Mouse (Mus musculus): ENCODE data around the gene Gcfc2. TPM values are rescaled to one million over a fixed set of nuclear protein-coding genes. Genes with fewer than 3 reads are reported as not detected.

Gcfc2 gene
- polyA plus RNA-seq, 1 experiment = 2.4 TPM

GRCm38 (mm10) chr6:81966068-81966544, 42.6 kb downstream of the Gcfc2 start:
- WGBS = 42% methylated on average over 2 of the region's 2 CpGs
- Histone ChIP-seq H3K4me3 (replicated peaks; ENCODE audit: extremely low read depth, low read depth, low read length) (peak overlapping the region; percentile 90), H3K4me1 (ENCODE audit: control insufficient read depth, insufficient read depth, low read length) (peaks cover 4% of the 10 kb centered on the region)
- DNase-seq = no peak
- TF ChIP-seq POLR2A (IDR thresholded peaks at IDR 0.05; ENCODE audit: borderline replicate concordance, extremely low read depth, low read depth, low read length) (no peak), CTCF (IDR thresholded peaks at IDR 0.05; ENCODE audit: insufficient read depth, low read length) (no peak)

- DNase-seq = no peak
- Histone ChIP-seq H3K4me1 (ENCODE audit: control insufficient read depth, insufficient read depth, low read length) (no peaks in the 10 kb centered on the region), H3K4me3 (replicated peaks; ENCODE audit: extremely low read depth, low read depth, low read length) (no peak overlapping the region)
- WGBS = 85% methylated on average over 7 of the region's 7 CpGs
- no peak for TF ChIP-seq POLR2A (IDR thresholded peaks at IDR 0.05; ENCODE audit: borderline replicate concordance, extremely low read depth, low read depth, low read length)
- TF ChIP-seq CTCF (IDR thresholded peaks at IDR 0.05; ENCODE audit: insufficient read depth, low read length) = no peak
These were observed 47.7 kb downstream of the Gcfc2 start for GRCm38 (mm10) chr6:81971196-81971595.

GRCm38 (mm10) chr6:81972595-81972994, 49.1 kb downstream of the Gcfc2 start:
- DNase-seq = no peak

GRCm38 (mm10) chr6:81975971-81976621, 52.6 kb downstream of the Gcfc2 start:
- DNase-seq = peak; percentile 72
- no peak overlapping the region for H3K4me3 ChIP-seq (replicated peaks; ENCODE audit: extremely low read depth, low read depth, low read length)
- TF ChIP-seq POLR2A (IDR thresholded peaks at IDR 0.05; ENCODE audit: borderline replicate concordance, extremely low read depth, low read depth, low read length) = no peak
- TF ChIP-seq CTCF (IDR thresholded peaks at IDR 0.05; ENCODE audit: insufficient read depth, low read length) = peak; percentile 87
- 32% methylated on average over 7 of the region's 7 CpGs for WGBS
- H3K4me1 ChIP-seq (ENCODE audit: control insufficient read depth, insufficient read depth, low read length) = no peaks in the 10 kb centered on the region

More at GRCm38 (mm10) chr6:81972595-81972994, 49.1 kb downstream of the Gcfc2 start:
- Histone ChIP-seq H3K4me3 (replicated peaks; ENCODE audit: extremely low read depth, low read depth, low read length) (no peak overlapping the region), H3K4me1 (ENCODE audit: control insufficient read depth, insufficient read depth, low read length) (no peaks in the 10 kb centered on the region)
- no peak for TF ChIP-seq CTCF (IDR thresholded peaks at IDR 0.05; ENCODE audit: insufficient read depth, low read length)
- no peak for TF ChIP-seq POLR2A (IDR thresholded peaks at IDR 0.05; ENCODE audit: borderline replicate concordance, extremely low read depth, low read depth, low read length)
- 81% methylated on average over 8 of the region's 8 CpGs for WGBS

GRCm38 (mm10) chr6:81979286-81979685, 55.8 kb downstream of the Gcfc2 start:
- no peak for DNase-seq
- WGBS = 88% methylated on average over 4 of the region's 4 CpGs
- no peaks in the 10 kb centered on the region for H3K4me1 ChIP-seq (ENCODE audit: control insufficient read depth, insufficient read depth, low read length)
- no peak overlapping the region for H3K4me3 ChIP-seq (replicated peaks; ENCODE audit: extremely low read depth, low read depth, low read length)
- TF ChIP-seq POLR2A (IDR thresholded peaks at IDR 0.05; ENCODE audit: borderline replicate concordance, extremely low read depth, low read depth, low read length) (no peak), CTCF (IDR thresholded peaks at IDR 0.05; ENCODE audit: insufficient read depth, low read length) (no peak)

GRCm38 (mm10) chr6:81986171-81986570, 62.7 kb downstream of the Gcfc2 start:
- H3K4me1 ChIP-seq (ENCODE audit: control insufficient read depth, insufficient read depth, low read length) = peaks cover 6% of the 10 kb centered on the region; the same call in 1 of the 2 replicates
- TF ChIP-seq POLR2A (IDR thresholded peaks at IDR 0.05; ENCODE audit: borderline replicate concordance, extremely low read depth, low read depth, low read length) (no peak), CTCF (IDR thresholded peaks at IDR 0.05; ENCODE audit: insufficient read depth, low read length) (no peak)
- no peak overlapping the region for H3K4me3 ChIP-seq (replicated peaks; ENCODE audit: extremely low read depth, low read depth, low read length)
- no peak for DNase-seq
- 85% methylated on average over 8 of the region's 8 CpGs for WGBS

- no peak for DNase-seq
- TF ChIP-seq POLR2A (IDR thresholded peaks at IDR 0.05; ENCODE audit: borderline replicate concordance, extremely low read depth, low read depth, low read length) = no peak
- no peak for TF ChIP-seq CTCF (IDR thresholded peaks at IDR 0.05; ENCODE audit: insufficient read depth, low read length)
- WGBS = 22% methylated on average over 5 of the region's 5 CpGs
These were observed 63.1 kb downstream of the Gcfc2 start for GRCm38 (mm10) chr6:81986599-81986998.

GRCm38 (mm10) chr6:81987010-81987409, 63.5 kb downstream of the Gcfc2 start:
- 5% methylated on average over 9 of the region's 9 CpGs for whole genome bisulfite sequencing
- TF ChIP-seq CTCF (IDR thresholded peaks at IDR 0.05; ENCODE audit: insufficient read depth, low read length) (peak; percentile 76), POLR2A (IDR thresholded peaks at IDR 0.05; ENCODE audit: borderline replicate concordance, extremely low read depth, low read depth, low read length) (no peak)
- DNase-seq = peak; percentile 81

More at GRCm38 (mm10) chr6:81986599-81986998, 63.1 kb downstream of the Gcfc2 start:
- no peak overlapping the region for H3K4me3 ChIP-seq (replicated peaks; ENCODE audit: extremely low read depth, low read depth, low read length)
- H3K4me1 ChIP-seq (ENCODE audit: control insufficient read depth, insufficient read depth, low read length) = peaks cover 6% of the 10 kb centered on the region; the same call in 1 of the 2 replicates

GRCm38 (mm10) chr6:81987580-81987979, 64.1 kb downstream of the Gcfc2 start:
- peak; percentile 24 for DNase-seq
- TF ChIP-seq POLR2A (IDR thresholded peaks at IDR 0.05; ENCODE audit: borderline replicate concordance, extremely low read depth, low read depth, low read length) (no peak), CTCF (IDR thresholded peaks at IDR 0.05; ENCODE audit: insufficient read depth, low read length) (no peak)
- Histone ChIP-seq H3K4me1 (ENCODE audit: control insufficient read depth, insufficient read depth, low read length) (peaks cover 6% of the 10 kb centered on the region; the same call in 1 of the 2 replicates), H3K4me3 (replicated peaks; ENCODE audit: extremely low read depth, low read depth, low read length) (no peak overlapping the region)
- WGBS = 75% methylated on average over 3 of the region's 3 CpGs

More at GRCm38 (mm10) chr6:81987010-81987409, 63.5 kb downstream of the Gcfc2 start:
- H3K4me3 ChIP-seq (replicated peaks; ENCODE audit: extremely low read depth, low read depth, low read length) = no peak overlapping the region
- peaks cover 6% of the 10 kb centered on the region; the same call in 1 of the 2 replicates for H3K4me1 ChIP-seq (ENCODE audit: control insufficient read depth, insufficient read depth, low read length)

- no peak for DNase-seq
- Histone ChIP-seq H3K4me3 (replicated peaks; ENCODE audit: extremely low read depth, low read depth, low read length) (no peak overlapping the region), H3K4me1 (ENCODE audit: control insufficient read depth, insufficient read depth, low read length) (peaks cover 6% of the 10 kb centered on the region; the same call in 1 of the 2 replicates)
- TF ChIP-seq POLR2A (IDR thresholded peaks at IDR 0.05; ENCODE audit: borderline replicate concordance, extremely low read depth, low read depth, low read length) (no peak), CTCF (IDR thresholded peaks at IDR 0.05; ENCODE audit: insufficient read depth, low read length) (no peak)
- whole genome bisulfite sequencing = 92% methylated on average over 5 of the region's 5 CpGs
These were observed 64.9 kb downstream of the Gcfc2 start for GRCm38 (mm10) chr6:81988341-81988740.

Measured in lung, adult 2 months (tissue).